Mouse (Mus musculus) cerebellum, adult 2 months (tissue): ENCODE measurements around the gene Fam117b.

Experiments used
- CTCF ChIP-seq: fragments of 200-500 bp; IDR thresholded peaks from 2 replicates; pipeline ENCODE4 v1.5.1; 2011; ENCODE audit warnings: low read depth, mild to moderate bottlenecking, control low read depth, low read length, moderate library complexity, borderline replicate concordance; ENCODE audit not compliant: insufficient read depth
- POLR2A ChIP-seq: fragments of 200-500 bp; IDR thresholded peaks from 2 replicates; pipeline ENCODE4 v1.6.1; 2011; ENCODE audit warnings: low read length, control low read depth, borderline replicate concordance; ENCODE audit not compliant: insufficient read depth

DNA sequence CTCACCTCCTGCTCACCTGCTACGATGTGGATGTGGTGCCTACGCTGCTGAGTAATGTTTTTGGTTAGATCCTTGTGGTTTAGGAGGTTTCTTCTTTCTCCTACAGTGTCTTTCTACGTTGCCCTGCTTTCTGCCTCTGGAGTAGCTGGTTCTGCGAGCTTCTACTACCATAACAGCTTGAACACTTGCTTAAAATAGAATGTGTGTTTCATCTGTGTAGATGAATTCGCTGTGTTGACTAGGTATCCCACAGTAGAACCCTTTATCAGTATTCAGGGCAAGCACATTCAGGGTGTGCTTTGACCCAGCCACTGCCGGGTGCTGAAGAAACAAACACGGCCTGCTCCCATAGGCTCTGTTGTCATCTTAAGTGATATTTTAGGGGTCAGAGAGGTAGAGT lies 34.7 kb upstream of the Fam117b start:
- TF ChIP-seq CTCF (no peak), POLR2A (no peak)
